Mouse (Mus musculus) left cerebral cortex, postnatal 36 days (tissue): Measurements from ENCODE around the gene Ndufaf4. TPM values are rescaled to one million over a fixed set of nuclear protein-coding genes. Genes with fewer than 3 reads are reported as not detected.

Experiments
- total RNA-seq, 2 experiments: library from RNA; stranded (reverse); gene quantifications; 2 replicates each; pipeline ENCODE4 v1.2.3; 2021

The Ndufaf4 gene
- total RNA-seq, 2 experiments from 2014 or later = 31.2 to 37.4 TPM

Other genes with a start within 250 kb of the Ndufaf4 start
- gene Klhl32, start 47.0 kb upstream of the Ndufaf4 start, total RNA-seq = 10 to 100 TPM; 13.4 to 15.2 TPM
- gene Gpr63, start 68.3 kb downstream of the Ndufaf4 start, total RNA-seq = 10 to 100 TPM; 14.4 to 16.7 TPM